Mouse (Mus musculus) heart, embryonic 13.5 days (tissue): ENCODE measurements around the gene Gm17617. TPM values are rescaled to one million over a fixed set of nuclear protein-coding genes. Genes with fewer than 3 reads are reported as not detected.

Experiments
- ATAC-seq: fragments of 200-750 bp; cut with Nextera tagmentation; 2 replicates; pipeline ENCODE4 v1.8.0; 2017; ENCODE audit warnings: moderate TSS enrichment; ENCODE audit not compliant: insufficient number of reproducible peaks, low FRiP score, low TSS enrichment; ENCODE audit errors: extremely low read depth
- H3K27ac ChIP-seq: fragments of 300-500 bp; sonication (generic); replicated peaks from 2 replicates; pipeline ENCODE4 v1.5.1; 2015; ENCODE audit warnings: moderate library complexity, mild to moderate bottlenecking, inconsistent platforms
- H3K27me3 ChIP-seq: fragments of 300-500 bp; sonication (generic); replicated peaks from 2 replicates; pipeline ENCODE4 v1.6.1; 2015; ENCODE audit warnings: mild to moderate bottlenecking, inconsistent platforms
- H3K36me3 ChIP-seq: fragments of 300-500 bp; sonication (generic); 2 replicates; pipeline ENCODE4 v1.6.1; 2015; ENCODE audit warnings: mild to moderate bottlenecking, inconsistent platforms
- H3K4me1 ChIP-seq: fragments of 300-500 bp; sonication (generic); 2 replicates; pipeline ENCODE4 v1.6.1; 2015; ENCODE audit warnings: inconsistent platforms
- H3K4me2 ChIP-seq: fragments of 300-500 bp; sonication (generic); 2 replicates; pipeline ENCODE4 v1.6.1; 2015; ENCODE audit warnings: inconsistent platforms, mild to moderate bottlenecking, moderate library complexity
- H3K4me3 ChIP-seq: fragments of 300-500 bp; sonication (generic); 2 replicates; pipeline ENCODE4 v1.5.1; 2015; ENCODE audit warnings: moderate library complexity, mild to moderate bottlenecking, inconsistent platforms
- H3K9ac ChIP-seq: fragments of 300-500 bp; sonication (generic); 2 replicates; pipeline ENCODE4 v1.6.1; 2015; ENCODE audit warnings: inconsistent platforms, mild to moderate bottlenecking, moderate library complexity
- H3K9me3 ChIP-seq: fragments of 300-500 bp; sonication (generic); 2 replicates; pipeline ENCODE4 v1.6.1; 2016; ENCODE audit warnings: inconsistent platforms
- WGBS: fragments of 180-500 bp; shearing (Covaris S2); methylation state at CpG from one replicate; pipeline ENCODE4 v1.1.7; 2015; ENCODE audit warnings: mixed read lengths; 5-methylcytosine and 5-hydroxymethylcytosine counted together
- polyA plus RNA-seq: library from polyadenylated mRNA; unstranded; fragments of >200 nt; fragmentation: Nextera tagmentation; extraction: Ambion mirVana; gene quantifications from 2 replicates; pipeline ENCODE4 v1.2.1, GENCODE M21; 2015

Gene Gm17617
- not detected in 2 replicates for polyA plus RNA-seq

DNA sequence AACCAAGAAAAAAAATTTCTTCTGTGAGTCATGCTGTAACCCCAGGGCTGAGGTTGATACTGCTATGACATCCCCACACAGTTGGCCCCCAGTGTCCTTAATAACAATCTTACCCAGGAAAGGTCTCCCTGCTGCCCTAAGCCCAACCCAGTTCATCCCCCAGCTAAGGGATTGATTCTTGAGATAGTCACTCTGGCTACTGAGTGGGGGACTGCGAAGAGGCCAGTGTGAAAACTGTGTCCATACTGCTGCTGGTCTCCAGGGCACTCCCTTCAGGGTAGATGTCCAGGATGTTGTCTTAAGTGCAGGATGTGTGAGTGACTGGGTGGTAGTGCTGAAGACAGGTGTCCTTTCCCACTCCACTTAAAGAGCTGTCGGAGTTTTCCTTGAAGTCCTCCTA, at the start of gene Gm17617:
Gm17617 (minus strand) TSS at position 101 of the 400 bp plus-strand sequence.
- Histone ChIP-seq H3K9ac (no peak within 1 kb of the TSS), H3K27me3 (no peaks in the 10 kb centered on the region), H3K36me3 (peaks cover 59% of the 10 kb centered on the region), H3K4me3 (no peak within 1 kb of the TSS), H3K27ac (no peak within 1 kb of the TSS), H3K9me3 (no peaks in the 10 kb centered on the region), H3K4me1 (peaks cover 9% of the 10 kb centered on the region; the same call in 1 of the 2 replicates), H3K4me2 (no peak within 1 kb of the TSS)
- ATAC-seq: no peak
- 94% methylated on average over 2 of the region's 2 CpGs for WGBS

DNA sequence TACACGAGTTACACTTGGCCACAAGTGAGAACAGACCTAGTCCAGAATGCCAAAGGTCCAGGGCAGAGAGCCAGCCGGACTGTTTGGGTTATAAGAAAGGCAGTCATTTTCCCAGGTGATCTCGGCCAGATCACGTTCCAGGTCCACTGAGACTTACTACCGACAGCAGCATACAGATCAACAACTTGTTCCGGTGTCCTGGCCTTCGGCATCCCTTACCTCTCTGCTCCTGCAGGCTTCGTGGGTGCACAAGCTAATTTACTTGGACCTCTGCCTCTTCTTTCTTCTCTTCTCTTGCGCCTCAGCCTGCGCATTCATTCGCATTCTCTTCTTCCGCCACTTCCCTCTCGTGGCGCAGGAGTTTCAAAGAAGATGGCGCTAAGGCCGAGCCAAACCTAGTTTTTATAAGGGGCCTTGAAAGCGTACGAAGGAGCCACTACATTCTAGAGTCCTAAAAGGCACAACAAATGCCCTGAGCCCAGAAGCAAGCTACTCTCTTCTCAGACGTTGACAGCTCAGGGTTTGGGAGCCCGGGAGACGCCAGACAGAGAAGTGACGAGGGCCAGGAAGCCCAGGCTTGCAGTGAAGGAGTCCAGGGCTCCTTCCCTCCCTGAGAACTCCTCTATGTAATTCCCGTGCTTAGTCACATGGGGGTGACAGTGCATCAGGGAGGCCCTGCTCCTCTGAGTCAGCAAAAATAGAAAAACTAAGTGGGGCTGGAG, 49.0 kb upstream of the Gm17617 start:
- Histone ChIP-seq H3K9me3 (no peaks in the 10 kb centered on the region), H3K4me1 (peaks cover 7% of the 10 kb centered on the region), H3K36me3 (no peaks in the 10 kb centered on the region), H3K27ac (peak overlapping the region; percentile 87), H3K27me3 (no peaks in the 10 kb centered on the region), H3K4me3 (peak overlapping the region; percentile 48), H3K4me2 (peak overlapping the region; percentile 74), H3K9ac (peak overlapping the region; percentile 70)
- 3% methylated on average over 23 of the region's 23 CpGs for WGBS
- ATAC-seq: peak; percentile 70; the same call in 1 of the 2 replicates

DNA sequence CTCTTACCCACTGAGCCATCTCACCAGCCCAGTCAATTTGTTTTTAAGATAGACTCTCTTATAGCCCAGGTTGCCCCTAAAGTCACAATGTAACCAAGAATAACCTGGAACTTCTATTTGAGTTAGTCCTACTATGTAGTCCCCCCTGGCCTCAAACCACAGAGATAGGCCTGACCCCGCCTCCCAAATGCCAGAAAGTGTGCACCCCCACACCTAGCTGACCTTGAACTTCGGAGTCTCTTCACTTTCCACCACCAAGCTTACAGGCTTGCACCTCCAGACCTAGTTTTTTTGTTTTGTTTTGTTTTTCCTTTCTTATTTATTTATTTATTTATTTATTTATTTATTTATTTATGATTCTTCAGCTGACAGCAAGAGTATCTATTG, 48.4 kb upstream of the Gm17617 start:
- Histone ChIP-seq H3K9ac (peak overlapping the region; percentile 70), H3K27ac (peak overlapping the region; percentile 87), H3K4me3 (peak overlapping the region; percentile 48), H3K9me3 (no peaks in the 10 kb centered on the region), H3K36me3 (no peaks in the 10 kb centered on the region), H3K4me2 (peak overlapping the region; percentile 74), H3K4me1 (peaks cover 7% of the 10 kb centered on the region), H3K27me3 (no peaks in the 10 kb centered on the region)
- no peak for ATAC-seq
- 67% methylated on average over 2 of the region's 2 CpGs for WGBS

DNA sequence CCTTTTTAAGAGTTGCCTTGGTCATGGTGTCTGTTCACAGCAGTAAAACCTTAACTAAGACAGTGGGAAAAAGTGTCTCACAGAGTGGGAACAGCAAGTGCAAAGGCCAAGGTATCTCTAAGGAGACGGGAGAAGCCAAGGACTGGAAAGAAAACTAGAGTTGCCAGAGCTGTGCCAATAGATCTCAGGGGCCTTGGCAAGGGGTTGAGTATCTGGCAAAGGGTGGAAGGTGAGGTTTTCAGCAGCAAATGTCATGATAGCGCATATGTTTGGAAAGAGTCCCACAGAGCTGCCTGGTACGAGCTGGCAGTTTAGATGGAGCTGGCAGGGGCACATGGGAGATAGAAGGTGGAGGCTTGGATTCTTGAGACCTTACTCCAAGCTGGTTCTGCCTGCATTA, 46.2 kb upstream of the Gm17617 start:
- no peak overlapping the region for H3K4me2 ChIP-seq
- 92% methylated on average over 3 of the region's 3 CpGs for WGBS
- H3K9ac ChIP-seq: no peak overlapping the region
- no peaks in the 10 kb centered on the region for H3K36me3 ChIP-seq
- H3K9me3 ChIP-seq: no peaks in the 10 kb centered on the region
- no peaks in the 10 kb centered on the region for H3K27me3 ChIP-seq
- no peak overlapping the region for H3K27ac ChIP-seq
- H3K4me1 ChIP-seq: peaks cover 7% of the 10 kb centered on the region
- H3K4me3 ChIP-seq: no peak overlapping the region
- ATAC-seq: no peak

DNA sequence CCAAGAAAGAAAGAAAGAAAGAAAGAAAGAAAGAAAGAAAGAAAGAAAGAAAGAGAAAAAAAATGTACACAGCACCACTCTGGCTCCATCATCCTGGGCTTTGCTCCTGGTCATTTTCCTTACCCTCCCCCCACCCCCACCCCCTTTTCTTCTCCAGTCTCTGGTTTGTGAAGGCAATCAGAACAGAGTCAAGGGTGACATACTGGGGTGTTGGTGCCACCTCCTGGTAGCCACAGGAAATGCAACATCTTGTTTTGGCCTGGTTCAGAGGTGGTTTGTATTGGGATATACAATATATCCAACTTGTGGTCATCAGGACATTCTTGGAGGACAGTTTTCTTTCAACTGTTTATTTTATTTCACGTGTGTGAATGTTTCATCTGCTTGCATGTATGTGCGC, 45.2 kb upstream of the Gm17617 start:
- no peak for ATAC-seq
- H3K9ac ChIP-seq: no peak overlapping the region
- no peaks in the 10 kb centered on the region for H3K27me3 ChIP-seq
- H3K4me3 ChIP-seq: no peak overlapping the region
- no peaks in the 10 kb centered on the region for H3K36me3 ChIP-seq
- WGBS: 31% methylated on average over 2 of the region's 2 CpGs
- H3K4me1 ChIP-seq: peaks cover 7% of the 10 kb centered on the region; the same call in 1 of the 2 replicates
- H3K9me3 ChIP-seq: no peaks in the 10 kb centered on the region
- no peak overlapping the region for H3K27ac ChIP-seq
- H3K4me2 ChIP-seq: no peak overlapping the region

DNA sequence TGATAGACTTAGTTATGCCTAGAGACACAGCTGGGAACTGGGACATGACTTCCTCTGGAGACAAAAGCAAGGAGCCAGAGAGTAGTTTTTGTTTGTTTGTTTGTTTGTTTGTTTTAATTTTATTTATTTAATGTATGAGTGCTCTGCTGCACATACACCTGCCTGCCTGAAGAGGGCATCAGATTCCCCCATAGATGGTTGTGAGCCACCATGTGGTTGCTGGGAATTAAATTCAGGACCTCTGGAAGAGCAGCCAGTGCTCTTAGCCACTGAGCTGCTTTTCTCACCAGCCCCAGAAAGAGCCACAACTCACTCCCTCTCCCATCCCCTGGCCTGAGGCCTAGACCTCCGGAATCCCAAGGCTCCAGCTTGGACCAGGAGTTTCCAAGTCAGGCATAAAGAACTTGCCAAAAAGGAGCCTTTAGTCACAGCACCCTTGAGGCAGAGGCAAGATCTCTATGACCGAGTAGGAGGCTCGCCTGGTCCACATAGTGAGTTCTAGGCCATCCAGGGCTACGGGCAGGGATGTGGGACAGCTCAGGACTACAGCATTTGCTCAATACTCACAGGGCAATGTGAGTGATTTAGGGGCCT, 44.7 kb upstream of the Gm17617 start:
- no peak overlapping the region for H3K4me2 ChIP-seq
- 65% methylated on average over 4 of the region's 4 CpGs for WGBS
- H3K4me1 ChIP-seq: peaks cover 7% of the 10 kb centered on the region; the same call in 1 of the 2 replicates
- H3K27me3 ChIP-seq: no peaks in the 10 kb centered on the region
- no peak overlapping the region for H3K4me3 ChIP-seq
- no peaks in the 10 kb centered on the region for H3K36me3 ChIP-seq
- H3K27ac ChIP-seq: no peak overlapping the region
- no peak overlapping the region for H3K9ac ChIP-seq
- ATAC-seq: no peak
- no peaks in the 10 kb centered on the region for H3K9me3 ChIP-seq

DNA sequence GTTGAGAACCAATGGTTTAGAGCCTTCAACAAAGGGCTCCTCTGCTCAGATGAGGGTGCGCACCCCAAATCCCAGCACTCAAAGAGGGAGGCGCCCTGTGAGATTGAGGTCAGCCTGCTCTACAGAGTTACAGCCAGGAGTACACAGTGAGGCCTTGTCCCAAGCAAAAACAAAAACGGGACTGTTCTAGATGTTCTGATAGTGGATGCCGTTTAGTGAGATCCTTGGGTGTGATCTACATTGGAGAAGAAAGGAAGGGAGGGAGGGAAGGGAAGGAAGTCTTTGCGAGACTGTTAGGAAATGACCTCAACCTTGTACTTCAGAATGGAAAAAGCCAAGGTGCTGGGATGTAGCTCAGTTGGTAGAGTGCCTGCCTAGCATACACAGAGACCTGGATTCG, 42.9 kb upstream of the Gm17617 start:
- peaks cover 15% of the 10 kb centered on the region for H3K4me1 ChIP-seq
- no peak for ATAC-seq

DNA sequence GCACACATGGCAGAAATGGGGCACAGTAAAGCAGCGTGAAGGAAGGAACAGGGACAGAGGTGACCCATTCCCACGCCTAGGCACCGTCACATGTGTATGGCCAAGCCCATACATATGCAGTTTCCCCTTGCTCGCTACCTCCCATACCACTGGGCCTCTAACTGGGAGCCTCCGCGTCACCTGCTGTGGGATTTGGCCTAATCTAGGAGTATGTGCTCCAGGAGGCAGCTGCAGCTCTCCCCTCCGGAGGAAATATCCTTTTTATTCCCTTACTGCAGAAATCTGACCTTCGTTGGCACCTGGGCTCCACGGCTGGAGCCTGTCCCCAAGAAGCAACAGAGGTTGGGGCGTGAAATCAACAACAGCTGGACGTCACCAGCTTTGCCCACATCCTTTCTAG, 41.0 kb upstream of the Gm17617 start:
- no peak overlapping the region for H3K9ac ChIP-seq
- WGBS: 72% methylated on average over 11 of the region's 11 CpGs

More for the DNA sequence above, 42.9 kb upstream of the Gm17617 start:
- Histone ChIP-seq H3K9ac (no peak overlapping the region), H3K9me3 (no peaks in the 10 kb centered on the region), H3K36me3 (no peaks in the 10 kb centered on the region), H3K27me3 (no peaks in the 10 kb centered on the region), H3K4me2 (no peak overlapping the region), H3K27ac (no peak overlapping the region), H3K4me3 (no peak overlapping the region)
- 69% methylated on average over 6 of the region's 6 CpGs for WGBS

DNA sequence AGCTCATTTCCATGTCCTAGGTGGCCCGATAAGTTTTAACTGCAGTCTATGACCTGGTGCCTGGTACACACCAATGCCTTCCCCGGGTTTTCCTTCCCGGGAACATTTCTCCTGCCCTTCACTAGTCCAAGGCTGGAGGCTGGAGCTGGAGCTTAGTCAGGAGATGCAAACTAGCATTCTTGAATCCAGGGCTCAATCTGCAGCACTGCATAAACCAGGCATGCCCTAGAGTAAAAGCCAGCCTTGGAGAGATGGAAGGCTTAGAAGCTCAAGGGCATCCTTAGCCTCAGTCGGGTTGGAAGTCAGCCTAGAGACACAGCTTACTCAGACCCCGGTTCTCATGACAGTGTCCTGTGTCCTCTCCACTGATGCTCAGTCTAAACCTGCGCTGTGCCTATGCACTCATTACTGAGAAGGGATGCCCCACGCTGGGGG, 39.0 kb upstream of the Gm17617 start:
- ATAC-seq: no peak
- Histone ChIP-seq H3K27me3 (no peaks in the 10 kb centered on the region), H3K4me3 (peak overlapping the region; percentile 35), H3K9ac (0 out of 2 replicates have a peak overlapping the region, but pooled peaks have one; percentile 67), H3K27ac (no peak overlapping the region), H3K36me3 (no peaks in the 10 kb centered on the region), H3K4me1 (peaks cover 18% of the 10 kb centered on the region), H3K4me2 (peak overlapping the region; percentile 65), H3K9me3 (no peaks in the 10 kb centered on the region)
- WGBS: 44% methylated on average over 7 of the region's 7 CpGs

More for the DNA sequence above, 41.0 kb upstream of the Gm17617 start:
- Histone ChIP-seq H3K36me3 (no peaks in the 10 kb centered on the region), H3K9me3 (no peaks in the 10 kb centered on the region), H3K4me1 (peaks cover 18% of the 10 kb centered on the region), H3K4me3 (no peak overlapping the region), H3K27ac (no peak overlapping the region), H3K27me3 (no peaks in the 10 kb centered on the region), H3K4me2 (no peak overlapping the region)
- ATAC-seq: no peak

DNA sequence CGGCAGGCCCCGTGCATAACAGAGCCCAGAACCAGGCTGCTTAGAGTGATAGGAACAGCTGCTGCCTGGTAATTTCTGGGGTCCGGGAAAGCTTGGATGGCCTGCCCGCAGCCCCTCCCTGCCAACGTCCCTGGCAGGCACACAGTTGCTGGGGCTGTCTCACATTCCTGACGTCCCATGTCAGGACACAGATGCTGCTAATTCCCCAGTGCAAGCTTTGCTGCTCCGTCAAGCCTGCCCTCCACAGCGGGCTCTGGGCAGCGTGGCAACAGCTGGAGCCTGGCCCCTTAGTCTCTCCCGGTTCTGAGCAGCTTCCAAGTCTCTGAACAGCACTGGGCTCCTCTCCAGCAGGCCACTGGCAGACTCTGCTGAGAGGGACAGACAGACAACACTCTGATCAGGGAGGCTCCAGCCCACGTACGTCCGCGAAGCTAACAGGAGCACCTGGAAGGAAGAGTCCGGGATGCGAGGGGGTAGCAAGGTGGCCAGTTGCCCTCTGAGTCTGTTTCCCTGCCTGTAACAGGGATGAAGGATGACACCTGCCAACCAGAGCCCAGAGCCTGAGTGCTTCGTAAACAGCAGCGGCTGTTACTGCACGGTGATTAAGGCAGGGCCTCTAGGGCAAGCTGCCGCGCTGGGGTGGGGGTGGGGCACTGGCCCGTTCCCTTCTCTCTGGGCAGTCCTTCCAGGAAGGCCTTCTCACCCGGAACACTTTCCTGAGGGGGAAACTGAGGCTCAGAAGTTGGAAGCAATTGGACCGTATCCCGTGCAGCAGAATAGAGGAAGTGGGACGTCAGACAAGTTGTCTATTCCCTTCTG, 38.4 kb upstream of the Gm17617 start:
- Histone ChIP-seq H3K9ac (peak overlapping the region; percentile 67), H3K27me3 (no peaks in the 10 kb centered on the region), H3K4me3 (peak overlapping the region; percentile 35), H3K4me1 (peaks cover 18% of the 10 kb centered on the region), H3K9me3 (no peaks in the 10 kb centered on the region), H3K27ac (peak overlapping the region; percentile 13; the same call in 1 of the 2 replicates), H3K4me2 (peak overlapping the region; percentile 65), H3K36me3 (no peaks in the 10 kb centered on the region)
- WGBS: 13% methylated on average over 26 of the region's 26 CpGs
- peak; percentile 21; the same call in 1 of the 2 replicates for ATAC-seq

DNA sequence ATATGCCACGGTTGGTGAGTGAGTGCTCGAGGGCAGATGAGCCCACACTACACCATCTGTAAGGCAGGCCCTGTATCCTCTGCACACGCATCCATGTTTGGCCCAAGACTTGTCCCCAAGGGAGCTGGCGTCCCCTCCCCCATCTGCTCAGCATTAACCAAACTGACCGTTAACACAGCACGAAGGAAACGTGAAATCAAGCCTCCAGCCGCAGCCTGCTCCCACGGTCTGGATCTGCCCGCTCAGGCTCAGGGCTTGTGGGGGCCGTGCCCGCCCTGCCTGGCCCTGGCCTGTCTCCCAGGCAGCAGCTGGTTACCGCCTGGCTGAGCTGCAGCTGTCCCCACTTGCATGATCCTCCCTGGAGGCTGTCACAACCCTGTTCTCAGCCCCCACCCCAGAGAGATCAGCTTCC, 35.6 kb upstream of the Gm17617 start:
- no peaks in the 10 kb centered on the region for H3K36me3 ChIP-seq
- H3K4me3 ChIP-seq: no peak overlapping the region
- no peak overlapping the region for H3K4me2 ChIP-seq
- H3K9me3 ChIP-seq: no peaks in the 10 kb centered on the region
- no peak for ATAC-seq
- 69% methylated on average over 13 of the region's 13 CpGs for WGBS
- peaks cover 18% of the 10 kb centered on the region for H3K4me1 ChIP-seq
- no peak overlapping the region; the same call in 1 of the 2 replicates for H3K27ac ChIP-seq
- H3K27me3 ChIP-seq: no peaks in the 10 kb centered on the region
- H3K9ac ChIP-seq: no peak overlapping the region
